Mouse (Mus musculus) hindbrain, postnatal 0 days (tissue): ENCODE measurements around the gene Fads1. TPM values are rescaled to one million over a fixed set of nuclear protein-coding genes. Genes with fewer than 3 reads are reported as not detected.

ENCODE experiments used
- ATAC-seq: fragments of 200-750 bp; cut with Nextera tagmentation; 2 replicates; pipeline ENCODE4 v1.8.0; 2017; ENCODE audit warnings: mild to moderate bottlenecking, moderate TSS enrichment, moderate library complexity
- DNase-seq: peaks from one replicate; pipeline ENCODE4 v3.0.0-alpha.2; 2015; ENCODE audit warnings: low spot score
- H3K27ac ChIP-seq: fragments of 300-500 bp; sonication (generic); 2 replicates; pipeline ENCODE4 v1.5.1; 2014; ENCODE audit warnings: mild to moderate bottlenecking
- H3K27me3 ChIP-seq: fragments of 300-500 bp; sonication (generic); 2 replicates; pipeline ENCODE4 v1.6.1; 2014; ENCODE audit warnings: low read length, mixed read lengths; ENCODE audit not compliant: insufficient read depth
- H3K36me3 ChIP-seq: fragments of 300-500 bp; sonication (generic); 2 replicates; pipeline ENCODE4 v1.6.1; 2014; ENCODE audit warnings: low read length, mixed read lengths; ENCODE audit not compliant: insufficient read depth
- H3K4me1 ChIP-seq: fragments of 300-500 bp; sonication (generic); 2 replicates; pipeline ENCODE4 v1.6.1; 2014; ENCODE audit warnings: antibody characterized with exemption, low read length, mixed read lengths; ENCODE audit not compliant: insufficient read depth
- H3K4me2 ChIP-seq: fragments of 300-500 bp; sonication (generic); 2 replicates; pipeline ENCODE4 v1.6.1; 2014; ENCODE audit warnings: low read depth, mild to moderate bottlenecking, low read length, moderate library complexity, mixed read lengths
- H3K4me3 ChIP-seq: fragments of 300-500 bp; sonication (generic); 2 replicates; pipeline ENCODE4 v1.5.1; 2014; ENCODE audit warnings: low read length
- H3K9ac ChIP-seq: fragments of 300-500 bp; sonication (generic); replicated peaks from 2 replicates; pipeline ENCODE4 v1.6.1; 2014; ENCODE audit warnings: mild to moderate bottlenecking, low read length, moderate library complexity, mixed read lengths
- H3K9me3 ChIP-seq: fragments of 300-500 bp; sonication (generic); 2 replicates; pipeline ENCODE4 v1.6.1; 2016; ENCODE audit warnings: low read length, mixed read lengths
- CTCF ChIP-seq: IDR thresholded peaks from 2 replicates; pipeline ENCODE4 v1.5.1; 2016; ENCODE audit warnings: antibody characterized with exemption, control low read depth, low read depth
- WGBS: fragments of 180-500 bp; shearing (Covaris S2); extraction: QIAGEN DNeasy Blood & Tissue Kit; methylation state at CpG from one replicate; pipeline ENCODE4 v1.1.7; 2014; 5-methylcytosine and 5-hydroxymethylcytosine counted together
- polyA plus RNA-seq: library from polyadenylated mRNA; unstranded; fragments of >200 nt; fragmentation: Nextera tagmentation; extraction: Ambion mirVana; gene quantifications from 2 replicates; pipeline ENCODE4 v1.2.1, GENCODE M21; 2015
- total RNA-seq: library from RNA; depleted of rRNA; stranded (reverse); fragments of >200 nt; gene quantifications from 2 replicates; pipeline ENCODE4 v1.2.3, GENCODE M21; 2014; rRNA removed

Fads1 gene
- total RNA-seq (198 and 208 TPM in 2 replicates), polyA plus RNA-seq (148 and 151 TPM in 2 replicates)

GRCm38 (mm10) chr19:10182670-10183298, at the start of gene Fads1:
Gene Fads1, plus strand, starts transcription at chr19:10182888.
- WGBS: 2% methylated on average over 67 of the region's 70 CpGs
- H3K4me1 ChIP-seq: peaks cover 11% of the 10 kb centered on the region; the same call in 1 of the 2 replicates
- ATAC-seq: peak; percentile 96

DNA sequence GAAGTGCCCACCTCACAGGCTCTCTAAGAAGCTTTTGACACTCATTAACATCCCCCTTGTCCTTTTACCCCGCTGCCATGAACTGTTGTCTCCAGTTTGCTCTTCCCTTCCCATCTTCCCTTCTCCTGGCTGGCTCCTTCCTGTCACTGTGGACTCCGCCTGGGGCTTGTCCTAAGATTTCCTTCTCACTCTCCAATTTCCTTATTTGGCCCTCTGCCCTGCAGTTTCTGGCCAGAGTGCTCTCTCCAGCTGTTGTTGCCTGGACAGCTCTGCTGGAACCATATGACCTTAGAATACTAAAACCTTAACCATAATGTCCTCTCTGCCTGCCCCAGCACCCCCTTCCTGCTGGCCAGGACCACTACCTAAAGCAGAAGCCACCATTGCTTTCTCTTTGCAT, 48.0 kb upstream of the Fads1 start:
- ATAC-seq (no peak), DNase-seq (peak; percentile 16)
- H3K4me3 ChIP-seq: no peak overlapping the region
- TF ChIP-seq CTCF: no peak
- H3K36me3 ChIP-seq: no peaks in the 10 kb centered on the region
- H3K27me3 ChIP-seq: no peaks in the 10 kb centered on the region
- WGBS: 38% methylated on average over 2 of the region's 2 CpGs
- H3K4me2 ChIP-seq: no peak overlapping the region
- no peak overlapping the region for H3K27ac ChIP-seq
- no peaks in the 10 kb centered on the region for H3K9me3 ChIP-seq
- no peak overlapping the region for H3K9ac ChIP-seq
- H3K4me1 ChIP-seq: no peaks in the 10 kb centered on the region; the same call in 1 of the 2 replicates

More at GRCm38 (mm10) chr19:10182670-10183298, at the start of gene Fads1:
- Histone ChIP-seq H3K36me3 (peaks cover 13% of the 10 kb centered on the region), H3K4me2 (peak within 1 kb of the TSS; percentile 80), H3K4me3 (peak within 1 kb of the TSS; percentile 94), H3K27me3 (no peaks in the 10 kb centered on the region), H3K27ac (peak within 1 kb of the TSS; percentile 97), H3K9me3 (no peaks in the 10 kb centered on the region), H3K9ac (peak within 1 kb of the TSS; percentile 99)
- DNase-seq: peak; percentile 98
- TF ChIP-seq CTCF: peak; percentile 64

- Histone ChIP-seq H3K27ac (no peak overlapping the region), H3K4me3 (no peak overlapping the region), H3K4me1 (no peaks in the 10 kb centered on the region; the same call in 1 of the 2 replicates), H3K27me3 (no peaks in the 10 kb centered on the region), H3K9ac (no peak overlapping the region), H3K9me3 (no peaks in the 10 kb centered on the region), H3K36me3 (no peaks in the 10 kb centered on the region), H3K4me2 (no peak overlapping the region)
- 74% methylated on average over 5 of the region's 5 CpGs for WGBS
- TF ChIP-seq CTCF: no peak
- DNase-seq: no peak
- ATAC-seq: no peak
Measured at GRCm38 (mm10) chr19:10137423-10137822, 45.3 kb upstream of the Fads1 start.

- H3K9ac ChIP-seq: no peak overlapping the region
- no peak overlapping the region for H3K27ac ChIP-seq
- DNase-seq: no peak
- TF ChIP-seq CTCF: no peak
- WGBS: 84% methylated on average over 6 of the region's 6 CpGs
- H3K27me3 ChIP-seq: no peaks in the 10 kb centered on the region
- no peak overlapping the region for H3K4me3 ChIP-seq
- H3K4me2 ChIP-seq: no peak overlapping the region
- no peaks in the 10 kb centered on the region for H3K9me3 ChIP-seq
- no peak for ATAC-seq
- no peaks in the 10 kb centered on the region for H3K36me3 ChIP-seq
- no peaks in the 10 kb centered on the region; the same call in 1 of the 2 replicates for H3K4me1 ChIP-seq
Measured at GRCm38 (mm10) chr19:10139736-10140135, 43.0 kb upstream of the Fads1 start.

DNA sequence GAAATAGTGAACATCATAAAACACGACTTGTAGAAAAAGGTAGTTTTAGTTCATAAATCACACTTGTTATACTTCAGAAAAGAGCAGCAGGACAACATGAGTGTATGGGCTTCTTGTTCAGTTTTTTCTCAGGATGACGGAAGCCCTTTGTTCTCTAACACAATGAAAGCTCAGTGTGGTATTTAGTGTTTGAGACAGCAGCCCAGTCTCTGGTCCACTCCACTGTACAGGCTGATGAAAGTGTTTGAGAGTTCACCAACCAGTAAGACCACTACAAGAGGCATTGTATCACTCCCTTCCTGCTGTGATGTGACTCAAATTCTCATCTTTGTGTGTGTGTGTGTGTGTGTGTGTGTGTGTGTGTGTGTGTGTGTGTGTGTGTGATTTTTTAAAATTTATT, 39.0 kb upstream of the Fads1 start:
- TF ChIP-seq CTCF: no peak
- no peaks in the 10 kb centered on the region for H3K9me3 ChIP-seq
- H3K4me3 ChIP-seq: no peak overlapping the region
- H3K36me3 ChIP-seq: no peaks in the 10 kb centered on the region
- 15% methylated on average over 2 of the region's 2 CpGs for WGBS
- no peaks in the 10 kb centered on the region for H3K4me1 ChIP-seq
- no peak overlapping the region for H3K27ac ChIP-seq
- no peaks in the 10 kb centered on the region for H3K27me3 ChIP-seq
- ATAC-seq: no peak
- H3K9ac ChIP-seq: no peak overlapping the region
- no peak for DNase-seq
- H3K4me2 ChIP-seq: no peak overlapping the region

DNA sequence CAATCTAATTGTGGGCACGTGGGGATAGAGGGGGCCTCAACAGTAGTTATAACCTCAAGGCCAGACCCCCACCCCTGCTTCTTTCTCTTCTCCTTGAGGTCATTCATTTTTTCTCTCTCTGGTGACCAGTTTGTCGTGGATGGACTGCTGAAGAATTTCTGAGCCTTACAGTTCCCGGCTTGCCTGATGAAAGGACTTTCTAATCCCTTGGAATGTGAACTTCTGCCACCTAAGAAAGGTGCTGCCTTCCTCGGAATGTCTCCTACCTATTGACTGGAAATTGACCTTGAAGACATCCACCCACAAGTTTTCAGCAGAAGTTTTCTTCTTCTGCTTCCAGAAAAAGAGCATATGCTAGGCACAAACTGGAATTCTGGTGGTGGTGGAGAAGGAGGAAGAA, 38.2 kb upstream of the Fads1 start:
- no peaks in the 10 kb centered on the region for H3K36me3 ChIP-seq
- no peak overlapping the region for H3K27ac ChIP-seq
- no peak overlapping the region for H3K4me3 ChIP-seq
- no peak overlapping the region for H3K9ac ChIP-seq
- ATAC-seq: no peak
- no peaks in the 10 kb centered on the region for H3K27me3 ChIP-seq
- no peak for DNase-seq
- TF ChIP-seq CTCF: no peak
- H3K4me2 ChIP-seq: no peak overlapping the region
- WGBS: 67% methylated on average over 4 of the region's 4 CpGs
- H3K4me1 ChIP-seq: no peaks in the 10 kb centered on the region
- H3K9me3 ChIP-seq: no peaks in the 10 kb centered on the region

DNA sequence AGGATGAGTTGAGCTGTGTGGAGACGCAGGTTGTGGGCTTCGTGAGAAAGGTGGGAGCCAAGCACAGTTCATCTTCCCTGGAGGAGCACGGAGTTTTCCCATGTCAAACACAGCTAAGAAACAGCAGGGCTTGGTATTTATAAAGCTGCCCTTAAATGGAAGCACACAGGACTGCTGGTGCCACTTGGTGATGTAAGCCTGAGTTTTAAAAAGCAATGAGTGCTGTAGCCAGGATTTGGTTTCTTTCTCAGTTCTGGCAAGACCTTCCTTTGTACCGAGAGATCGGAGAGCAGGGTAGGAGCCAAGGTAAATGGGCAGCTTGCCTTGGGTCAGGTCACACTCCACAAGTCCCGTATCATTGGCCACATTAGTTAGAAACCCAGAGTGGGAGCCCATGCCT, 34.1 kb upstream of the Fads1 start:
- no peaks in the 10 kb centered on the region for H3K27me3 ChIP-seq
- H3K4me3 ChIP-seq: no peak overlapping the region
- TF ChIP-seq CTCF: no peak
- H3K4me1 ChIP-seq: no peaks in the 10 kb centered on the region
- no peak overlapping the region for H3K9ac ChIP-seq
- ATAC-seq (no peak), DNase-seq (no peak)
- H3K36me3 ChIP-seq: no peaks in the 10 kb centered on the region
- 0 out of 2 replicates have a peak, but pooled peaks cover 7% of the 10 kb centered on the region for H3K9me3 ChIP-seq
- WGBS: 72% methylated on average over 6 of the region's 6 CpGs
- no peak overlapping the region for H3K4me2 ChIP-seq
- no peak overlapping the region for H3K27ac ChIP-seq
